Comparison of ENCODE assay signal across 13 mouse cellular contexts in the genomic region with DNA sequence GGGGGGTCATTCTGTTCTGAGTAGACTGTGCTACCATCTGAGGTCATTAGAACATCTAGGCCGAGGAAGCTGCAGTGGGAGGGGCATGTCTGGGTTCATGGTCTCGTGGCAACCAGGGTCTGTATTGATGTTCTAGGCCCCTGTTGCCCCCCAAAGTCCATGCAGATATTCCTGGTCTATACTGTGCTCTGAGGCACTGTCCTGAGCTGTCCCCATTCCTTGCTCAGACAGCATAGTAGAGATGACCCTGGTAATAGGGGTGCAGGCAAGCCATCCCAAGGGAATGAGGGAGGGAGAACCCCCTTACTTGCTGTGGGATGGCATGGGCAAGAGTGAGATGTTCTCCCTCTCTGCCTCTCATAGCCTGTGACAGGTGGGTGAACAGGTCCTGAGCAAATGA.
"Had no signal": no experiment of that assay in that cellular context is flagged by ENCODE, and none has a peak within 500 bp of the region (broad histone marks: within the 10 kb centered on the region; RNA-seq: fewer than 3 reads in every experiment).

No protein-coding gene starts in this region.

- DNase-seq: kidney, adult 8-10 months; kidney, postnatal 25 days; liver; liver, embryonic 13.5 days; liver, postnatal 0 days; lung, postnatal 36 days; thymus, adult 18-20 months; thymus, postnatal 25 days had no signal

- H3K9ac ChIP-seq: liver, embryonic 13.5 days; liver, postnatal 0 days; midbrain, embryonic 15.5 days had no signal

- ATAC-seq: inflammation-experienced regulatory T-cells, adult 6 months; intestine, postnatal 0 days; liver, postnatal 0 days; lung, postnatal 0 days; midbrain, embryonic 15.5 days had no signal

- H3K36me3 ChIP-seq: liver, embryonic 13.5 days; midbrain, embryonic 15.5 days had no signal

- H3K27ac ChIP-seq: left cerebral cortex, adult 2 months; liver, embryonic 13.5 days; midbrain, embryonic 15.5 days had no signal

- H3K4me1 ChIP-seq: liver, embryonic 13.5 days; midbrain, embryonic 15.5 days had no signal

- H3K4me3 ChIP-seq: left cerebral cortex, adult 2 months; liver, embryonic 13.5 days; midbrain, embryonic 15.5 days had no signal

- H3K27me3 ChIP-seq: liver, embryonic 13.5 days; midbrain, embryonic 15.5 days had no signal

- H3K4me2 ChIP-seq: liver, embryonic 13.5 days; midbrain, embryonic 15.5 days had no signal

- H3K9me3 ChIP-seq: liver, embryonic 13.5 days; midbrain, embryonic 15.5 days had no signal
